In genomic region chr6:136011038-136011311, GRCm38 (mm10) we compare ENCODE assay signal across 21 mouse cellular contexts.
A peak's percentile ranks its signal among the peaks of the same experiment; 100 is the strongest.
DNase-seq lines count a peak whose midpoint lies in the region; ATAC-seq and TF ChIP-seq lines count a peak whose summit lies in the region.
"Had no signal": no experiment of that assay in that cellular context is flagged by ENCODE, and none has a peak within 500 bp of the region (broad histone marks: within the 10 kb centered on the region; RNA-seq: fewer than 3 reads in every experiment).

No protein-coding gene starts in this region.

- H3K27me3 ChIP-seq in forebrain, embryonic 10.5 days (ENCODE audit: poor library complexity, severe bottlenecking): no peaks in the 10 kb centered on the region
- H3K27me3 ChIP-seq in forebrain, postnatal 0 days (ENCODE audit: insufficient read depth, low read length): no peaks in the 10 kb centered on the region
- no peaks in the 10 kb centered on the region for H3K27me3 ChIP-seq in midbrain, postnatal 0 days (ENCODE audit: insufficient read depth, low read length)
- H3K27me3 ChIP-seq: embryonic facial prominence, embryonic 12.5 days; hindbrain, embryonic 12.5 days; lung, embryonic 15.5 days; midbrain, embryonic 12.5 days; neural tube, embryonic 12.5 days had no signal

- no peak for TF ChIP-seq CTCF in forebrain, postnatal 0 days (IDR thresholded peaks at IDR 0.05; ENCODE audit: low read depth)
- no peak for TF ChIP-seq CTCF in left cerebral cortex, adult 2 months (IDR thresholded peaks at IDR 0.05)
- TF ChIP-seq CTCF in midbrain, postnatal 0 days (IDR thresholded peaks at IDR 0.05): no peak

- H3K4me3 ChIP-seq in forebrain, embryonic 10.5 days: no peak overlapping the region
- H3K4me3 ChIP-seq in forebrain, postnatal 0 days (ENCODE audit: low read depth, low read length): no peak overlapping the region
- H3K4me3 ChIP-seq in left cerebral cortex, adult 2 months: no peak overlapping the region
- no peak overlapping the region for H3K4me3 ChIP-seq in midbrain, postnatal 0 days (ENCODE audit: low read depth, low read length)
- H3K4me3 ChIP-seq: embryonic facial prominence, embryonic 12.5 days; hindbrain, embryonic 12.5 days; lung, embryonic 15.5 days; midbrain, embryonic 12.5 days; myocyte; neural tube, embryonic 12.5 days had no signal

- WGBS in forebrain, embryonic 10.5 days: 94% methylated on average over 4 of the region's 4 CpGs
- 59% methylated on average over 4 of the region's 4 CpGs for WGBS in forebrain, postnatal 0 days
- WGBS in midbrain, postnatal 0 days: 70% methylated on average over 4 of the region's 4 CpGs

- intact Hi-C loops in left cerebral cortex, adult 2 months (cut with DNase I): no loop called here

- H3K36me3 ChIP-seq in forebrain, embryonic 10.5 days (replicated peaks): no peaks in the 10 kb centered on the region
- H3K36me3 ChIP-seq in forebrain, postnatal 0 days (ENCODE audit: insufficient read depth): no peaks in the 10 kb centered on the region
- no peaks in the 10 kb centered on the region for H3K36me3 ChIP-seq in midbrain, postnatal 0 days (ENCODE audit: insufficient read depth, low read length)
- H3K36me3 ChIP-seq: embryonic facial prominence, embryonic 12.5 days; G1E; hindbrain, embryonic 12.5 days; lung, embryonic 15.5 days; midbrain, embryonic 12.5 days; neural tube, embryonic 12.5 days had no signal

- 0 out of 2 replicates have a peak overlapping the region, but pooled peaks have one; percentile 25 for H3K27ac ChIP-seq in forebrain, embryonic 10.5 days
- no peak overlapping the region for H3K27ac ChIP-seq in forebrain, postnatal 0 days (ENCODE audit: low read depth, low read length)
- peak overlapping the region; percentile 80 for H3K27ac ChIP-seq in left cerebral cortex, adult 2 months
- peak overlapping the region; percentile 57 for H3K27ac ChIP-seq in midbrain, postnatal 0 days (ENCODE audit: low read depth, low read length)
- H3K27ac ChIP-seq: embryonic facial prominence, embryonic 12.5 days; hindbrain, embryonic 12.5 days; lung, embryonic 15.5 days; midbrain, embryonic 12.5 days; neural tube, embryonic 12.5 days had no signal

- no peak overlapping the region for H3K4me2 ChIP-seq in forebrain, postnatal 0 days (ENCODE audit: low read depth)
- H3K4me2 ChIP-seq in midbrain, postnatal 0 days (ENCODE audit: low read depth, low read length, poor library complexity, severe bottlenecking): no peak overlapping the region
- H3K4me2 ChIP-seq: embryonic facial prominence, embryonic 12.5 days; heart, embryonic 11.5 days; hindbrain, embryonic 12.5 days; lung, embryonic 15.5 days; midbrain, embryonic 12.5 days; neural tube, embryonic 12.5 days had no signal

- peaks cover 19% of the 10 kb centered on the region for H3K4me1 ChIP-seq in forebrain, embryonic 10.5 days
- peaks cover 14% of the 10 kb centered on the region for H3K4me1 ChIP-seq in forebrain, postnatal 0 days (ENCODE audit: insufficient read depth)
- peaks cover 11% of the 10 kb centered on the region for H3K4me1 ChIP-seq in midbrain, postnatal 0 days (ENCODE audit: insufficient read depth, low read length)

- no peak overlapping the region for H3K9ac ChIP-seq in forebrain, postnatal 0 days
- H3K9ac ChIP-seq in midbrain, postnatal 0 days (replicated peaks; ENCODE audit: low read length, poor library complexity, severe bottlenecking): 0 out of 2 replicates have a peak overlapping the region, but pooled peaks have one; percentile 3
- H3K9ac ChIP-seq: embryonic facial prominence, embryonic 12.5 days; hindbrain, embryonic 12.5 days; lung, embryonic 15.5 days; midbrain, embryonic 12.5 days; neural tube, embryonic 12.5 days had no signal

- no peaks in the 10 kb centered on the region for H3K9me3 ChIP-seq in forebrain, embryonic 10.5 days
- H3K9me3 ChIP-seq in forebrain, postnatal 0 days (ENCODE audit: low read length): no peaks in the 10 kb centered on the region
- H3K9me3 ChIP-seq in midbrain, postnatal 0 days (ENCODE audit: low read length): no peaks in the 10 kb centered on the region
- H3K9me3 ChIP-seq: embryonic facial prominence, embryonic 12.5 days; hindbrain, embryonic 12.5 days; lung, embryonic 15.5 days; midbrain, embryonic 12.5 days; neural tube, embryonic 12.5 days had no signal

- no peak for DNase-seq in forebrain, embryonic 10.5 days (ENCODE audit: extremely low spot score, low spot score)
- DNase-seq in forebrain, postnatal 0 days: no peak
- no peak for DNase-seq in left cerebral cortex, adult 2 months (ENCODE audit: extremely low spot score in 1 of 2, low spot score in 2 of 2)
- no peak for DNase-seq in left cerebral cortex, adult 11 months (ENCODE audit: low spot score)
- DNase-seq in brain, adult 2 months (ENCODE audit: low read depth, low spot score): peak; percentile 51
- no peak for DNase-seq in midbrain, postnatal 0 days (ENCODE audit: low spot score)
- no peak for DNase-seq in spleen, postnatal 4 days (ENCODE audit: low spot score in 2 of 2)
- DNase-seq: adrenal gland, adult 8-10 months; cerebellum, adult 11 months; cerebellum, postnatal 36 days; gastrocnemius, postnatal 36 days; kidney, adult 9 months had no signal

- ATAC-seq in forebrain, postnatal 0 days: no peak; the same call in 1 of the 2 replicates
- ATAC-seq in midbrain, postnatal 0 days (ENCODE audit: low FRiP score): no peak
- ATAC-seq: intestine, postnatal 0 days had no signal
